Mouse (Mus musculus) Patski (cell line): ENCODE results near the gene Gm21797. TPM values are rescaled to one million over a fixed set of nuclear protein-coding genes. Genes with fewer than 3 reads are reported as not detected.
"Not testable (repeated sequence)": the region's sequence is repeated elsewhere in the genome, so short reads cannot be mapped to it uniquely, and the experiment has no call there.

Experiments used
- ATAC-seq: fragments of 100-300 bp; one replicate; pipeline ENCODE4 v1.8.0; 2021
- CTCF ChIA-PET: fragments of 350-600 bp; sonication (Branson Sonifier 250); formaldehyde crosslinking; loops from one replicate; lab custom pipeline; 2022; ENCODE audit warnings: inconsistent platforms; lab: Charles Lee
- POLR2A ChIA-PET: fragments of 350-600 bp; sonication (Branson Sonifier 250); formaldehyde crosslinking; loops from one replicate; lab custom pipeline; 2022; ENCODE audit warnings: antibody characterized with exemption, inconsistent platforms; lab: Charles Lee
- DNase-seq: peaks from one replicate; pipeline ENCODE4 v3.0.0-alpha.2; 2011; ENCODE audit warnings: low read depth, low spot score
- H3K27me3 ChIP-seq: fragments of 371-371 bp; one replicate; pipeline ENCODE4 v1.5.1; 2021
- in situ Hi-C: fragments of 300-500 bp; cut with MboI; formaldehyde crosslinking; loops from 3 replicates; pipeline ENCODE4 v1.11.1; 2018; ENCODE audit warnings: low pct_unique_long_range_greater_than_20kb, mixed read lengths
- polyA plus RNA-seq: library from polyadenylated mRNA; unstranded; gene quantifications from one replicate; pipeline ENCODE4 v1.2.3, GENCODE M21; 2021

Gm21797 gene
- not detected for polyA plus RNA-seq

DNA sequence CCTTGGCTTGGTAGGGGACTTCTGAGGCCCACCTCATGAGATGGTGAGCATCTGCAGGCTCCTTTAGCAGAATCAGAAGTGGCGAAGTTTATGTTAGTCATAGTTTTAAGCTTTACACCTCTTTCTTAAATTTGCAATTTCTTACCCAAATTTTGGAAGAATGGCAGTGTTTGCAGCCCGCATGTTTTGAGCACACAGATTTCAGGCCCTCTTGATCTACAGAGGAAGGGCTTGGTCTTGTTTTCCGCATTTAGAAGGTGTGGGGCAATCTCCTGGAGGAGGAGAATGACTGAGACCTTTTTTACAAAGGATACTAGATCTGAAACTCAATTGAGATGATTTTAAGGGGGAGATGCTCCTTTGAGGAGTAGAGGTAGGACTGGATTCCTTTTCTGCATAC is at the start of gene Gm21797:
Gene Gm21797 (minus strand): TSS at position 101 of the 400 bp plus-strand sequence.
- ATAC-seq, DNase-seq, in situ Hi-C loops, H3K27me3 ChIP-seq, POLR2A ChIA-PET, CTCF ChIA-PET: not testable (repeated sequence)

DNA sequence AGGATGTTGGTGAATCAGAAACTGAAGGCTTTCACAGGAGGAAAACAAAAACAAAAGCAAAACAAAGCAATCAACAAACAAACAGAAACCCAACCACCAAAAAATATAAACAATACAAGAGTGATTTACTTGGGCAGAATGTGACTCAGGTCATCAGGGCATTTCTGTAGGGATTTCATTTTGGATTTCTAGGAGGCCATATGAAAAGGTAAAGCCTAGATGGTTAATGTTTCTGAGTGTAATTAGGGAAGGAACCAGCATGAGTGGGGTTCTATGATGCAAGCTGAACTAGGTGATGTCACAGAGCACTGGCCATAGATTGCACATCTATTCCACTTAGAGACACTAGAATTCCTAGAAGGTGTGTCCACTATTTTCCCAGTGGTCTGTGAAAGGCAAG is 29.0 kb upstream of the Gm21797 start, which contains the start of gene Gm20795:
Gene Gm20795 (plus strand): TSS at position 301 of the 400 bp plus-strand sequence.
- DNase-seq, H3K27me3 ChIP-seq, CTCF ChIA-PET, in situ Hi-C loops, POLR2A ChIA-PET, ATAC-seq: not testable (repeated sequence)

Other genes with a start within 250 kb of the Gm21797 start
- gene Gm21852, start 123.8 kb downstream of the Gm21797 start, polyA plus RNA-seq = not detected
- gene Gm20795, start 29.1 kb upstream of the Gm21797 start, polyA plus RNA-seq = not detected